Comparison of ENCODE assay signal across 14 mouse cellular contexts in genomic region chr7:83811461-83811860, GRCm38 (mm10). TPM values are rescaled to one million over a fixed set of nuclear protein-coding genes. Genes with fewer than 3 reads are reported as not detected.
A peak's percentile ranks its signal among the peaks of the same experiment; 100 is the strongest.
DNase-seq lines count a peak whose midpoint lies in the region; ATAC-seq lines count a peak whose summit lies in the region.
"Had no signal": no experiment of that assay in that cellular context is flagged by ENCODE, and none has a peak within 500 bp of the region (broad histone marks: within the 10 kb centered on the region; RNA-seq: fewer than 3 reads in every experiment).

No protein-coding gene starts in this region.

- no peaks in the 10 kb centered on the region for H3K9me3 ChIP-seq in hindbrain, embryonic 10.5 days
- no peaks in the 10 kb centered on the region for H3K9me3 ChIP-seq in hindbrain, embryonic 13.5 days
- H3K9me3 ChIP-seq in midbrain, embryonic 10.5 days (replicated peaks) = no peaks in the 10 kb centered on the region
- no peaks in the 10 kb centered on the region for H3K9me3 ChIP-seq in midbrain, embryonic 14.5 days (ENCODE audit: control insufficient read depth, low read length)
- no peaks in the 10 kb centered on the region for H3K9me3 ChIP-seq in midbrain, embryonic 15.5 days
- H3K9me3 ChIP-seq: hindbrain, embryonic 15.5 days; liver, embryonic 12.5 days had no signal

- peak overlapping the region; percentile 82; the same call in 1 of the 2 replicates for H3K27ac ChIP-seq in hindbrain, embryonic 10.5 days
- no peak overlapping the region for H3K27ac ChIP-seq in hindbrain, embryonic 13.5 days
- H3K27ac ChIP-seq in midbrain, embryonic 10.5 days (replicated peaks) = peak overlapping the region; percentile 78
- H3K27ac ChIP-seq in midbrain, embryonic 14.5 days (replicated peaks; ENCODE audit: low read depth, low read length) = no peak overlapping the region
- H3K27ac ChIP-seq in midbrain, embryonic 15.5 days = no peak overlapping the region
- H3K27ac ChIP-seq: hindbrain, embryonic 15.5 days; liver, embryonic 12.5 days had no signal

- H3K27me3 ChIP-seq in hindbrain, embryonic 10.5 days (ENCODE audit: insufficient read depth, poor library complexity, severe bottlenecking) = no peaks in the 10 kb centered on the region
- H3K27me3 ChIP-seq in hindbrain, embryonic 13.5 days = no peaks in the 10 kb centered on the region
- no peaks in the 10 kb centered on the region for H3K27me3 ChIP-seq in midbrain, embryonic 10.5 days (ENCODE audit: low read depth, poor library complexity, severe bottlenecking)
- no peaks in the 10 kb centered on the region for H3K27me3 ChIP-seq in midbrain, embryonic 14.5 days (ENCODE audit: control insufficient read depth, insufficient read depth, low read length)
- H3K27me3 ChIP-seq in midbrain, embryonic 15.5 days (replicated peaks) = no peaks in the 10 kb centered on the region
- H3K27me3 ChIP-seq: hindbrain, embryonic 15.5 days; liver, embryonic 12.5 days; megakaryocyte, embryonic 14.5 days had no signal

- H3K4me3 ChIP-seq in hindbrain, embryonic 10.5 days = no peak overlapping the region
- H3K4me3 ChIP-seq in hindbrain, embryonic 13.5 days = no peak overlapping the region
- H3K4me3 ChIP-seq in midbrain, embryonic 10.5 days = no peak overlapping the region
- no peak overlapping the region for H3K4me3 ChIP-seq in midbrain, embryonic 14.5 days (replicated peaks; ENCODE audit: low read depth, low read length)
- H3K4me3 ChIP-seq in midbrain, embryonic 15.5 days = no peak overlapping the region
- H3K4me3 ChIP-seq: hindbrain, embryonic 15.5 days; liver, embryonic 12.5 days; megakaryocyte, embryonic 14.5 days had no signal

- no peak for DNase-seq in hindbrain, embryonic 10.5 days (ENCODE audit: low spot score)
- DNase-seq in midbrain, embryonic 10.5 days (ENCODE audit: low spot score) = no peak
- DNase-seq in midbrain, embryonic 14.5 days = no peak
- peak; percentile 62 for DNase-seq in large intestine, adult 2 months (ENCODE audit: low read depth, low spot score)
- DNase-seq in ovary, postnatal 10 days (ENCODE audit: low spot score) = no peak
- DNase-seq: cerebellum, adult 2 months; gastrocnemius, postnatal 36 days; kidney, postnatal 4 days had no signal

- 91% methylated on average over 4 of the region's 4 CpGs for WGBS in hindbrain, embryonic 10.5 days
- 87% methylated on average over 4 of the region's 4 CpGs for WGBS in hindbrain, embryonic 13.5 days
- 89% methylated on average over 4 of the region's 4 CpGs for WGBS in midbrain, embryonic 10.5 days
- WGBS in midbrain, embryonic 14.5 days = 92% methylated on average over 4 of the region's 4 CpGs
- 34% methylated on average over 4 of the region's 4 CpGs for WGBS in large intestine, adult 2 months
- 82% methylated on average over 4 of the region's 4 CpGs for WGBS in midbrain, embryonic 15.5 days

- H3K4me2 ChIP-seq in hindbrain, embryonic 13.5 days = no peak overlapping the region
- no peak overlapping the region for H3K4me2 ChIP-seq in midbrain, embryonic 14.5 days (ENCODE audit: low read length)
- H3K4me2 ChIP-seq in midbrain, embryonic 15.5 days = no peak overlapping the region
- H3K4me2 ChIP-seq: hindbrain, embryonic 15.5 days; liver, embryonic 12.5 days had no signal

- H3K9ac ChIP-seq in hindbrain, embryonic 13.5 days = no peak overlapping the region
- no peak overlapping the region for H3K9ac ChIP-seq in midbrain, embryonic 14.5 days (replicated peaks; ENCODE audit: low read length)
- H3K9ac ChIP-seq in midbrain, embryonic 15.5 days = no peak overlapping the region
- H3K9ac ChIP-seq: hindbrain, embryonic 15.5 days; liver, embryonic 12.5 days had no signal

- H3K4me1 ChIP-seq in hindbrain, embryonic 10.5 days (replicated peaks) = peaks cover 55% of the 10 kb centered on the region
- peaks cover 32% of the 10 kb centered on the region for H3K4me1 ChIP-seq in hindbrain, embryonic 13.5 days (replicated peaks)
- peaks cover 54% of the 10 kb centered on the region for H3K4me1 ChIP-seq in midbrain, embryonic 10.5 days
- peaks cover 24% of the 10 kb centered on the region; the same call in 1 of the 2 replicates for H3K4me1 ChIP-seq in midbrain, embryonic 14.5 days (ENCODE audit: control insufficient read depth, insufficient read depth, low read length)
- H3K4me1 ChIP-seq in midbrain, embryonic 15.5 days = peaks cover 11% of the 10 kb centered on the region; the same call in 1 of the 2 replicates

- no peak for ATAC-seq in hindbrain, embryonic 13.5 days (ENCODE audit: low FRiP score)
- ATAC-seq in midbrain, embryonic 14.5 days (ENCODE audit: low FRiP score, low TSS enrichment) = no peak
- no peak for ATAC-seq in midbrain, embryonic 15.5 days (replicated peaks)
- ATAC-seq: forebrain, embryonic 16.5 days; liver, embryonic 12.5 days had no signal

- no peaks in the 10 kb centered on the region for H3K36me3 ChIP-seq in hindbrain, embryonic 10.5 days
- H3K36me3 ChIP-seq in hindbrain, embryonic 13.5 days = no peaks in the 10 kb centered on the region
- H3K36me3 ChIP-seq in midbrain, embryonic 10.5 days = no peaks in the 10 kb centered on the region
- no peaks in the 10 kb centered on the region for H3K36me3 ChIP-seq in midbrain, embryonic 14.5 days (ENCODE audit: control insufficient read depth, insufficient read depth, low read length)
- no peaks in the 10 kb centered on the region for H3K36me3 ChIP-seq in midbrain, embryonic 15.5 days (replicated peaks)
- H3K36me3 ChIP-seq: hindbrain, embryonic 15.5 days; liver, embryonic 12.5 days had no signal

RNA-seq across cellular contexts. Expression of gene Cfap161, which starts 16.8 kb away (rescaled TPM):
- 0.24 and 1.5 TPM in 2 replicates for polyA plus RNA-seq in hindbrain, embryonic 10.5 days (2016; fragmentation: Nextera tagmentation; extraction: Ambion mirVana)
- 0.87 and 1.6 TPM in 2 replicates for polyA plus RNA-seq in hindbrain, embryonic 13.5 days (2015; fragmentation: Nextera tagmentation; extraction: Ambion mirVana)
- polyA plus RNA-seq in midbrain, embryonic 10.5 days (2016; fragmentation: Nextera tagmentation; extraction: Ambion mirVana) = 0.09 TPM in 1 of 2 replicates, not detected in the other
- polyA plus RNA-seq in midbrain, embryonic 14.5 days (2014; fragmentation: Nextera tagmentation; extraction: Ambion mirVana) = 0.49 and 0.55 TPM in 2 replicates
- not detected in 2 replicates for polyA plus RNA-seq in large intestine, adult 2 months (2012; rRNA removed)
- 1.5 and 2.2 TPM in 2 replicates for polyA plus RNA-seq in midbrain, embryonic 15.5 days (2015; fragmentation: Nextera tagmentation; extraction: Ambion mirVana)
- polyA plus RNA-seq: liver, embryonic 12.5 days had no signal

Comparison
In these comparisons a context has a peak if more than half of its experiments do, and no peak if none do; other contexts are left out.
1. H3K27ac ChIP-seq: peak in hindbrain, embryonic 10.5 days (single experiment) and midbrain, embryonic 10.5 days (single experiment); none in hindbrain, embryonic 13.5 days (single experiment), midbrain, embryonic 14.5 days (single experiment) and midbrain, embryonic 15.5 days (single experiment).